Mouse (Mus musculus): Measurements from ENCODE around the gene Hoxc8.

The Hoxc8 gene

DNA sequence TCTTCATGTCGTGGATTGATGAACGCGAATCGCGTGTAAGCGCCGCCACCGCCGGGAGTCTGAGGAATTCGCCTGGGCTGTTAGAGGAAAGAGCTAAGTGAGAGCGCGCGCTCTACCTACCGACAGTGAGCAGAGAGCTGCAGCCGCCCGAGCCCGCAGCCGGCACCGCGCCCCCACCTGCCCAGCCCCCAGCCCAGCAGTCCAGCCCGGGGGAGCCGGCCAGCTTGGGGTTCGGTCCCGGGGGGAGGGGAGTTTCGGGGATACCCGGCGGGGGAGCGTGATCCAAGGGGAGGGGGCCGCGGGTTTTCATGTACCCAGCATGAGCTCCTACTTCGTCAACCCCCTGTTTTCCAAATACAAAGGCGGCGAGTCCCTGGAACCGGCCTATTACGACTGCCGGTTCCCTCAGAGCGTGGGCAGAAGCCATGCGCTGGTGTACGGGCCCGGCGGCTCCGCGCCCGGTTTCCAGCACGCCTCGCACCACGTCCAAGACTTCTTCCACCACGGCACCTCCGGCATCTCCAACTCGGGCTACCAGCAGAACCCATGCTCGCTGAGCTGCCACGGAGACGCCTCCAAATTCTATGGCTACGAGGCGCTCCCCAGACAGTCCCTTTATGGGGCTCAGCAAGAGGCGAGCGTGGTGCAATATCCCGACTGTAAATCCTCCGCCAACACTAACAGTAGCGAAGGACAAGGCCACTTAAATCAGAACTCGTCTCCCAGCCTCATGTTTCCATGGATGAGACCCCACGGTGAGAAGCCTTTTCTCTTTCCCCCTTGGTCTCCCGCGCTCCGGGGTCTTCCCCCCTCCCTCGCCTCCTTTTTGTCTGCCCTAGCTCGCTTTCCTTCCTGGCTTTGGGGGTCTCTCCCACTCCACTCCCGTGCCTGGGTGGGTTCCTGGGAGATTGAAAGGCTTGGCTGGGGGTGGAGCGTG lies at the start of gene Hoxc8:
Gene Hoxc8 (plus strand): TSS at position 147 of the 937 bp plus-strand sequence.
- DNase-seq (ENCODE audit: low spot score in 2 of 2), result no peak

DNA sequence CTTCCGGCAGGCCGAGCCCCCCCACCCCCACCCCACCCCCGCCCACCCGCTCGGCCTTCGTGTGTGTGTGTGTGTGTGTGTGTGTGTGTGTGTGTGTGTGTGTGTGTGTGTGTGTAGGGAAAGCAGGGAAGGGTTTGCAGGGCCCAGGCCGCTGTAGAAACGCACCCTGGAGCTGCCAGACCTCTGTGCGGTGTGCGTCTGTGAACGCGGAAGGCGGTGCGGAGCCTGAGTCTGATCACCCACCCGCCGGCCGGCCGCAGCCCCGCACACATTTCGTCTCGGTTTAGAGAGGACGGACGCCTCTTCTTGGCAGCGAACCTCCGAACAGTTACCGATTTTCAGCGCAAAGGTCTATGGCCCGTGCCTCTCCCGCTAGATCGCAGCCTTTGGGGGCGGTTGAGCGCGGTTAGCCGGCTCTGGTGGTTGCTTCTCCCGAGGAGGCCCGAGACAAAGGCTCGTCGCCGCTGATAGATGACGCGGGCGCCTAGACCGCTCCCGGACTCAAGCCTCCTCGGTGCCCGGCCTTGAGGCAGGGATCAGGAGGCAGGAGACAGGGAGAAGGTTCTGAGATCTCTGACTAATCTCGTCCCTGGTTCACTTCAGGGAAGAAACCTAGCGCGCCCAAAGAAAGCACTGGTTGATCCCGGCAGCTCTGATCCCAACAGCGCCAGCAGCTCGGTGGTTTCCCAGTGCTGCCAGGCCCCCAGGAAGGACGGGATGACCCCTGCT lies 47.5 kb upstream of the Hoxc8 start:
- DNase-seq (ENCODE audit: low spot score in 2 of 2), result no peak

DNA sequence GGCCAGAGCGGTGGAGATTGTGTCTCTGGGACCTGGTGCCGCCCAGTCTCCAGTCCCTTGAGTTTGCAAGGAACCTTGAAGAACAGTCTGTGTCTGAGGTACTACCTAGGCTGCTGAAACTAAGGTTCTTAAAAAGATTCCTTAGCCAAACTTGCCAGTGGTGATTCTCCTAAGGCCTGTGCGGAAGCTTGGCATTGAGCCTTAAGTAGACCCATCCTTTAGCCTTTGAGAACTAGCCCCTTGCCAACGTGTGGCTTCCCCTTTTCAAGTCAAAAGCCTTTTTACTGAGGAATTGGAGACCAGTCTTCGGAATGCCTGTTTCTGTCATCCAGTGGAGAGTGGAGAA lies 47.0 kb upstream of the Hoxc8 start:
- DNase-seq (ENCODE audit: low spot score in 2 of 2), result no peak

- DNase-seq (ENCODE audit: low spot score in 2 of 2), result no peak
Measured at GRCm38 (mm10) chr15:102945185-102946077, 45.0 kb upstream of the Hoxc8 start.

DNA sequence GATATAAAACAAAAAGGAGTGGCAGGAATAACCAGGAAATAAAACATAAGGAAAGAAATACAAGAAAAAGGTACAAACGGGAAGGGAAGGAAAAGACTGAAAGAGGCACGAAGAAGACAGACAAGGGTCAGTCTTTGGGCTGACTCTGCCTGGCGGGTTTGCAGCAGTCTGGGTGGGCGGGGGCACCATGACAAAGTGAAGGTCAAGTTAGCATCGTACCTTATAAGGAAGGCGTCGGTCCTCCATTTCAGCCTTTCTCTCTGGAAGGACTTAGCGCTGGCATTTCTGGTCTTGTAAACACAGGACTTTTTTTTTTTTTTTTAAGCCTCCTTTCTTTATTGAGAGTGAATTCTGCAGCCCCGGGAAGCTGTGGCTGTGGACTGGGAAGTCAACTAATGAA lies 43.1 kb upstream of the Hoxc8 start:
- DNase-seq (ENCODE audit: low spot score in 2 of 2), result no peak

- DNase-seq (ENCODE audit: low spot score in 2 of 2), result no peak
Measured at GRCm38 (mm10) chr15:102948842-102949241, 41.6 kb upstream of the Hoxc8 start.

- no peak for DNase-seq (ENCODE audit: low spot score in 2 of 2)
Measured at GRCm38 (mm10) chr15:102949696-102950095, 40.7 kb upstream of the Hoxc8 start.

DNA sequence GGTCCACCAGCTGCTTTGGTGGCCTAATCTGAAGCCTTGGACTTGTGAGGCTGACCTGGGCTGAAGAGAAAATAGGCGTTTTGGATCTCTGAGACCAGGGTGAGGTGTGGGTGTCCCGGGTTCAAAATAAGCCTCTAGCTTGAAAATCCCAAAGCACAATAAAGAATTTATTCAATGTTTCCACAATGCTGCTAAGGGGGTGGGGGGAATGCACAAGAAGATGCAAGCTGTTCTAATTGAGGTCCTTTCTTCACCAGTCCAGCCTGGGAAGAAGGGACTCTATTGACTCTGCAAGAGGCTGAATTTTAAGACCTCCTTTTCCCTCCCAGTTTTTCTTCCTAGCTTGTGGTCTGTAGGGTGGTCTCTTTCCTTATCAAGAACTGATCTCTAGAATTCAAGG lies 39.5 kb upstream of the Hoxc8 start:
- DNase-seq (ENCODE audit: low spot score in 2 of 2), result no peak

- no peak for DNase-seq (ENCODE audit: low spot score in 2 of 2)
Measured at GRCm38 (mm10) chr15:102953561-102953960, 36.8 kb upstream of the Hoxc8 start.

DNA sequence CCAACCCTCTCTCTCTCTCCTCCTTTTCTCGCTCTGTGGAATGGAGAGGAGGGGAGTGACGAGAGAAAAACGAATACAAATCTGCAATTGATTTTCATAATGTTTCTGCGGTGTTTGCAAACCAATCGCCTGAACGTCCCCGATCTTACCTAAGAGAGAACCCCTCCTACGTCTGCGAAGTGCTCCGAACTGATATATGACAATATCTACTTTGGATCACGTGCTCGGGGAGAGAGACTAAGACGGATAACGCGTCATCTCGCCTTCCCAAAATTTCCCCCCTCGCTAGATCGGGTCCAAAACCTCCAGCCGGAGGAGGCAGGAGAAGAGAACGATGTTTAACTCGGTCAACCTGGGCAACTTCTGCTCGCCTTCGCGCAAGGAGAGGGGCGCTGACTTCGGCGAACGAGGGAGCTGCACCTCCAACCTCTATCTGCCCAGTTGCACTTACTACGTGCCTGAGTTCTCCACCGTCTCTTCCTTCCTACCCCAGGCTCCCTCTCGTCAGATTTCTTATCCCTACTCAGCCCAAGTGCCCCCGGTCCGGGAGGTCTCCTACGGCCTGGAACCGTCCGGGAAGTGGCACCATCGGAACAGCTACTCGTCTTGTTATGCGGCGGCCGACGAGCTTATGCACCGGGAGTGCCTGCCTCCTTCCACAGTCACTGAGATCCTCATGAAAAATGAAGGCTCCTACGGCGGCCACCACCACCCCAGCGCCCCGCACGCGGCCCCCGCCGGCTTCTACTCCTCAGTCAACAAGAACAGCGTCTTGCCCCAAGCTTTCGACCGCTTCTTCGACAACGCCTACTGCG lies 36.0 kb upstream of the Hoxc8 start, which contains the start of gene Hoxc11:
Gene Hoxc11 (plus strand): TSS at position 236 of the 815 bp plus-strand sequence.
- DNase-seq (ENCODE audit: low spot score in 2 of 2), result no peak

DNA sequence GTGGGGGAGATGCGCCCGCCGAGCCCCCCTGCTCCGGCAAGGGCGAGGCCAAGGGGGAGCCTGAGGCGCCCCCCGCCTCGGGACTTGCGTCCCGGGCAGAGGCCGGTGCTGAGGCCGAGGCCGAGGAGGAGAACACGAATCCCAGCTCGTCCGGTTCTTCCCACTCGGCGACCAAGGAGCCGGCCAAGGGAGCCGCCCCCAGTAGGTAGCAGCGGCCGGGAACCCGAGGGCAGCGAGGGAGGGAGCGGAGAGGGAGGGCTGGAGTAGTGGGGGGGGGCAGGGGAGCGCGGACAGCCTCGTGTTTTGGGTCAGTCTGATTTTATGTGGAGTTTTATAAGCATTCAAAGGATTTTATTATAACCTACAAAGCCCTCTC lies 35.4 kb upstream of the Hoxc8 start:
- DNase-seq (ENCODE audit: low spot score in 2 of 2), result no peak

- DNase-seq (ENCODE audit: low spot score in 2 of 2), result no peak
Measured at GRCm38 (mm10) chr15:102955833-102956640, 34.4 kb upstream of the Hoxc8 start.

GRCm38 (mm10) chr15:102956906-102957305 lies 33.5 kb upstream of the Hoxc8 start:
- DNase-seq (ENCODE audit: low spot score in 2 of 2), result no peak

DNA sequence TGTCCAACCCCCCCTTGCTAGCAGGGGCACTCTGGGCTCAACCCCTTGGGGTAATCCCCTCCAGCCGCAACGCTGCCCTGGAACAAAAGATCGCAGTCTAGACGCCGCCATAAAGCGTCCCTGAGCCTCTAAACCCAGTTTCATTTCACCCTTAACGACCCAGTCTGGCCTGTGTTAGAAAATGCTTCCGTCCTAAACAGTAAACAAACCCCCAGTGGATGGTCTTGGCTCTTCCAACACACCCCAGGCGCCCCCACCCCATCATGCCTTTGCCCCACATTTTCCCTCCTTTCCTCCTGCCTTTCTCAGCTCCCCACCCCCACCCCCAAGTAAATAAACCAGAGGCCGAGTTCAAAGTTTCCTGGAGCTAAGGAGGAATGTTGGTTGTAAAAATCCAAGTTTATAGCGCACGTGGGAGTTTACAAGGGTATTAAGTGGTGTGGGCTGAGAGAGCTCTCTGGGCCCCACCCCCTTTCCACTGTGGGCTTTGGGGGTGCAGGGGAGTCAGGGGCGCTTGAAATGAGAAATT lies 30.7 kb upstream of the Hoxc8 start:
- DNase-seq (ENCODE audit: low spot score in 2 of 2), result no peak

DNA sequence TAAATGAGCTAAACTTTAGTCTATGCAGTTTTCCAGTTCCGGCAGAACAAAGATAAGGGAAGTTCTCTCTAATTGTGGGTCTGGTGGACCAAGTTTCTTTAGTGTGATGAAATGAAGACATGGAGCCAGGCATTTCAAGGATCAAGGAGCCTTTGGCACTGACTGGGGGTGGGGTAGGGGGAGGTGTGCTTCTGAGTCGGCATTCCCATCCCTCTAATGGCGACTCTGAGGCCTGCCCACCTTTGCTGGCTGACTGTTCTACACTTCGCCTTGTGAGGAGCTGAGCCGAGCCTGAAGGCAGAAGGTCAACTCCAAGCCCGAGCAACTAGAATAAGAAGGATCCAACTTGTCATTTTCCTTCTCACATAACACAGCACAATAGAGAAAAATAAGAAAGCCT lies 28.7 kb upstream of the Hoxc8 start:
- no peak for DNase-seq (ENCODE audit: low spot score in 2 of 2)

DNA sequence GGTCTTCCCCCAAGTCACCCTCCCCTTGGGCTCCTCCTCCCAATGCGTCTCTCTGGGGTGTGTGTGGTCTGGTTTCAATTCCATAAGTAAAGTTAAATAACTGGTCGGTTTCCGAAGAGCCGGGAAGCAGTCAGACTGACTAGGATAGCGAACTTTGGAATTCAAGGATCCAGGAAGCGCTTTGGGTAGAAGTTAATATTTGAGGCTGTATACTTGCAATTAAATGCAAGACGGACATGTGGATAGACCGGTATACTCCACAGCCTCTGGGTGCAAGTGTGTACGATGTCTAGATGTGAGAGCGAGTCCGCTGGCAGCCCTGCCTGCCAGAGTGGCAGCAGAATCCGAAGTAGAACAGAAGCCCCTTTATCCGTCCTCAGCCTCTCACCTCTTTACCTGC lies 27.9 kb upstream of the Hoxc8 start:
- DNase-seq (ENCODE audit: low spot score in 2 of 2), result no peak

GRCm38 (mm10) chr15:102963259-102963658 lies 27.1 kb upstream of the Hoxc8 start:
- no peak for DNase-seq (ENCODE audit: low spot score in 2 of 2)

- DNase-seq (ENCODE audit: low spot score in 2 of 2), result no peak
Measured at GRCm38 (mm10) chr15:102963671-102964640, 26.5 kb upstream of the Hoxc8 start.
